Mouse (Mus musculus) left cerebral cortex, adult 18-20 months (tissue): ENCODE measurements around the gene Wwox. TPM values are rescaled to one million over a fixed set of nuclear protein-coding genes. Genes with fewer than 3 reads are reported as not detected.

Experiments
- DNase-seq, 2 experiments: peaks; one replicate each; pipeline ENCODE4 v3.0.0; 2021 to 2022; ENCODE audit warnings: low spot score in 2 of 2, mixed read lengths in 1 of 2
- total RNA-seq, 2 experiments: library from RNA; stranded (reverse); gene quantifications; 2 replicates each; pipeline ENCODE4 v1.2.3; 2021

Gene Wwox
- total RNA-seq, 2 experiments from 2014 or later, result 17.9 to 18.2 TPM

DNA sequence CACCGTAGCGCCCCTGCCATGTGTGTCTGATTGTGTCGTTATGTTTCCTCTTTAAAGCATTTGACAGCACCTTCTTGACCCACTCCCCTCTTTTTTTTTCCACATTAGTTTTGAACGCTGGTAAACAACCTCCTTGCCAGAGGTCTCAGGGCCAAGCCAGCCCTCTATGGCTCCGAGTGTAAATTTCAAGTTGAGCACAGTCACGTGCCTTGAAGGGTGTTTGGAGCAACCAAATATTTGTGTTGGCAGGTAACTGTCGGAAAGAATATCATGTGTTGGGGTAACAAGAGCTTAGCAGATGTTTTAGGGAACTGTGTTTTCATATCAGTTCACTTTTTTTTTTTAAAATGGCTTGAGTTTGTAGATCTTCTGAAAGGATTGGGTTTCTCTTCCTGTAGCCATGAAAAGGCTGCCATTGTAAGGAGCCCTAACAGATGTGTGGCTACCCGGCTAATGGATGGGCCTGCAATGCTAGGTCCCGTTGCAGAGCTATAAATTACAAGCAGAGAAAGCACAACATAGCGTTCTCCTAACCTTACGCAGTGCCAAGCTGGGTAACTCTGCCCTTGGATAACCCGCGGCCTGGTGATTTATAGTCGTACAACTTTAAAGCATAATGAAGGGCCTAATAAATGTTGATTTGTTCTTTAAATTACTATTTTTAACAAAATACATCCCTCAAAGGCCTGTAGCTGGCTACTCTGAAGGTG lies 277.2 kb downstream of the Wwox start:
- no peak for DNase-seq

DNA sequence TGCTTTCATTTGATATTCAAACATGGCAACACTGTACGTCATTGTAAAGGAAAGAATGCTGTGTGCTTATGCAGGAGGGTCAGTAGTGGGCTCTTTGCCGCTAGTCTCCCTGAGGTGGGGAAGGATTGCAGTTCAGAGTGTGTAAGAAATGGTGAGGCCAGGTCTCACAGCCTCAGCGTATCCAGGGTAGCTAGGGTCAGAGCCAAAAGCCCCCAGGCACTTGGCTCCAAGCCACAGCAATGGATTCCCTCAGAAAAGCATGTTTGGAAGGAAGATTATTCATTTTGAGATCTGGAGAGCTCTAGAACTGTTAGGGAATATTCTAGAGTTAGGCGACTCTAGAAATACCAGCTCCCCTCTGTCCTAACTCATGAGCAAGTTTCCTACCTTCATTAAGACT lies 279.4 kb downstream of the Wwox start:
- DNase-seq, result no peak

GRCm38 (mm10) chr8:114722611-114723010 lies 283.2 kb downstream of the Wwox start:
- DNase-seq, result no peak

GRCm38 (mm10) chr8:114731260-114732140 lies 292.0 kb downstream of the Wwox start:
- DNase-seq, result no peak

GRCm38 (mm10) chr8:114743185-114743915 lies 303.9 kb downstream of the Wwox start:
- no peak for DNase-seq

GRCm38 (mm10) chr8:114746373-114746772 lies 306.9 kb downstream of the Wwox start:
- no peak for DNase-seq

DNA sequence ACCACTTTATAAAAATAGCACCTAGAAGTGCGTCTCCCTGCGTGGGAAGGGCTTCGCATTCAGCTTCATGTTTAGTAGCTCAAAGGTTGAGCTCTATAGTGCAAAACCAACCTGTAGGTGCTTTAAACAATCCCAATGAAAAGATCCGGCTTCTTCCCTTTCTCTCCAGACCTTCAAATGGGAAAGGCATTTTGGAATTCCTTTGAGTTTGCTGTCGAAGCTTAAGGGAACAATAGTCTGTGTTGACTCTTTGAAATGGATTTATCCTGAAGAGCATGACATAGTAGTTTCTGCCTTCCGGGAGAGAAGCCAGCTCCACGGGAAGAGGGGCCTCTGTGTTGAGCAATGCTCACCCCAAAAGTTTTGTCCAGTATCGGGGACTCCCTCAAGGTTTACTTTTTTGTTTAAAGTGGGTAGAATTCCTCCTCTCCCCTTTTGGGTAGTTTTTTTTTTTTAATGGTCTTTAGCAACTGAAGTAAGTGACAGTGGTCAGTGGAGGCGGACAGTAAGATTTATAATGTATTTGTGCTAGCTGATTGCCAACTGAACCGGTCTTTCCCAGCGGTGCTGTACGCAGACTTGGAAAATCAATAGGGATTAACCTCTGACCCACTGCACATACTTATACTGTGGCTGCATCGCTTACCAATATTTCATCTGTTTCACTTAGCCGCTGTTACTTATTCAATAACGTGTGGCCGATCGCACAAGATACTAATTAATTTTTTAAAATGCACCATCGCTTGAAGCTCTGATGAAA lies 312.1 kb downstream of the Wwox start:
- no peak for DNase-seq

- no peak for DNase-seq
Measured at GRCm38 (mm10) chr8:114759621-114760020, 320.2 kb downstream of the Wwox start.

GRCm38 (mm10) chr8:114768536-114768935 lies 329.1 kb downstream of the Wwox start:
- DNase-seq, result no peak

- DNase-seq, result peak; percentile 81 to 83
Measured at GRCm38 (mm10) chr8:114770856-114771776, 331.7 kb downstream of the Wwox start.

GRCm38 (mm10) chr8:114772276-114772849 lies 332.9 kb downstream of the Wwox start:
- no peak for DNase-seq

DNA sequence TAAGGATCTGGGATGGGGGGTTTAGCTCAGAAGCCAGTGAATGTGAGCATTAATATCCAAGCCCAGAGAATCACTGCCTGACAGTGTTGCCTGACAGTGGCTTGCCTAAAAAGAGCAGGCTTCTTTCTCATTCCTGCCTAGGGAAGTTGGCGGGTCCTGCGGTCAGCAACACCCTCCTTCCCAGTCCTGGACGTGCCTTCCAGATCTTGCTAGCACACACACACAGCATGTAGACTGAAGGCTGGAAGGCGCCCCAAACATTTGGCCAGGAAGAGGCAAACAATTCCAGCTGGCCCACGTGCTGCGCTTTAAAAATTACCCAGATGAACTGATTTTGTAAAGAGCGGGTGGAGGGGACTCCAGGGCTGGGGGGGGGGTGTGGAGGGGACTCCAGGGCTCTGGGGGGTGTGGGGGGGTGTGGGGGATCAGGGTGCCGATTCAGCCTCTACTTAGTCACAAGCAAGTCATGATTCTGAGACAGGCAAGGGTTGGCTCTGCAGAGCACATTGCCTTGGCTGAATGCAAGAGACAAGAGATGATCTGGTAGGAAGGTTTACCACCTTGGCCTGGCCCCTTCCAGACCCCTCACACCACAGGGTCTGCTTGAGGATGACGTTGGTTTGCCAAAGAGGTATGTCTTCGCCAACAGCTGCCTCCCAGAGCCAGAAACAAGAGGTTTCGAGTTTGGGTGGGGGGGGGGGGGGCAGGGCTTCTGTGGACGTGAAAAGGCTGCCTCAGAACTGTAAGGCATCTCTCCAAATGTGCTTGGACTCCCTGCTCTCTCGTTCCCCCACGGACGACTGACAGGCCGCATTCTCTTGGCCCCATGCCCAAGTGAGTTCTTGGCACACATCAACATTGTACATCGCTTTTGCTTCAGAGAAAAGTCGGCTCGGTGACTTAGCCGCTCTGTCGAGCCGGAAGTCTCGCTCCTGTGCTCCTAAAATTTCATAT lies 334.3 kb downstream of the Wwox start:
- peak; percentile 29 to 44 for DNase-seq

DNA sequence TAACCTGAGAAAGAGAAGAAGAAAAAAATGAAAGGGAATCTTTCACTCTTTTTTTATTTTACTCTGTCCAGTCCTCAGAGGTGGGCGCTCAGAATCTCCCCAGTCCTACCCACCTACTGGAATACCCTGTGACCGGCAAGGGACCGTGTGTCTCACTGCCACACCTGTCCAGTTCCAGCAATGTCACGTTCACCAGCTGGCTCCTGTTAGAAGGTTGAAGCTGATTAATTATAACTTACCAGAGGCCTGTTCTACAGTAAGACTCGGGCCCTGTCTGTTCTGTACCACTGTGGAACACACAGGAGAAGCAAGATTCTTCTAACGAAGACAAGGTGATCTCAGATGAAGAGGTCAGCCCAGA lies 334.9 kb downstream of the Wwox start:
- no peak for DNase-seq

- DNase-seq, result no peak
Measured at GRCm38 (mm10) chr8:114775543-114775942, 336.1 kb downstream of the Wwox start.

- no peak for DNase-seq
Measured at GRCm38 (mm10) chr8:114776696-114777095, 337.2 kb downstream of the Wwox start.

DNA sequence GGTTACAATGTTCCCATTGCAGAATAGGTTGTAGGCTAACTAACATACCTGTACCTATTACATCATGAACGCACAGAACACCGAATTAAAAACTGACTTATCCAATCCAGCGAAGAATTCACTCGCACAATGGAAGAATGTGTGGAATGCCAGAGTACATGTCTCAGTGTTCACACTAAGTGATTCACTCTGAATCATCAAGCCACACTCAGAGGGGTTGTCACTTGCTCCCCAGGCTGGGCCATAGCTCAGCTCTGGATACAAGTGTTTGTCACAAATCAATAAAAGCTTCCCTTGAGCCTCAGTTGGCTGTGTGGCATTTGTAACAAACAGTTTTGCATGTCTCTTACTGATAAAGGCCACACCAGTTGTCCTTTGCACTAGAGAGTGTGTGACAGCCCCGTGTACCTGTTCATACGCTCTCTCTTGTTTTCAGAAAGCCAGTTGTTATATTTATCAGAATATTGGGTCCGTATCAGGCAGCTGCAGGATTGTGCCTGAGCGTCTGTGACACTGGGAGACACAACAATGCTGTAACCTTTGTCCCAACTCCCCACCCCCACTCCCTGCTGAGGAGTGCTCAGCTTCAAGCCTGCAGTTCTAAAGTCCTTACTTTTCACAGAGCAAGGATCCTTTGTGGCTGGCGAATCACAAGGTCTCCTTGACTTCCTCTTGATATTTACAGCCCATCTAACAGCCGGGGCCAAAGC lies 338.0 kb downstream of the Wwox start:
- DNase-seq, result no peak

- DNase-seq, result no peak
Measured at GRCm38 (mm10) chr8:114779002-114779401, 339.5 kb downstream of the Wwox start.

DNA sequence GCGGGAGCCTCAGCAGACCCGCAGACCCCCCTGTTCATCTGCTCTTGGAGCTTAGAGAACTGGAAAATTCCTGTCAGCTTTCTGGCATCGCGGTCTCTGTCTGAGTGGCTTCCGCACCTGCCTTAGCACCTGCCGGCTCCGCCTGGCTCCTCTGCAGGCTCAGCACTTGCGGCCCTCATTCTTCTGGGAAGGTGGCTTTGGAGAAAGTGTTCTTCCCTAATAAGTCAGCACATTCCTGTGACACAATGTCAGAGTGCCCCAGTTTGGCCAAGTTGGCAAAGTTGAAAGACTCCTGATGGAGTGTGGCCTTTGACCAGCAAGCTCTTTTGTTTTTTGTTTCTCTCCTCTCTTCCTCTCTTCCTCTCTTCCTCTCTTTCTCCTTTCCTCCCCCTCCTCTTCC lies 343.9 kb downstream of the Wwox start:
- no peak for DNase-seq
